Mouse (Mus musculus): ENCODE data around the gene Cenph.
A peak's percentile ranks its signal among the peaks of the same experiment; 100 is the strongest.
"Not testable (repeated sequence)": the region's sequence is repeated elsewhere in the genome, so short reads cannot be mapped to it uniquely, and the experiment has no call there.

Gene Cenph

DNA sequence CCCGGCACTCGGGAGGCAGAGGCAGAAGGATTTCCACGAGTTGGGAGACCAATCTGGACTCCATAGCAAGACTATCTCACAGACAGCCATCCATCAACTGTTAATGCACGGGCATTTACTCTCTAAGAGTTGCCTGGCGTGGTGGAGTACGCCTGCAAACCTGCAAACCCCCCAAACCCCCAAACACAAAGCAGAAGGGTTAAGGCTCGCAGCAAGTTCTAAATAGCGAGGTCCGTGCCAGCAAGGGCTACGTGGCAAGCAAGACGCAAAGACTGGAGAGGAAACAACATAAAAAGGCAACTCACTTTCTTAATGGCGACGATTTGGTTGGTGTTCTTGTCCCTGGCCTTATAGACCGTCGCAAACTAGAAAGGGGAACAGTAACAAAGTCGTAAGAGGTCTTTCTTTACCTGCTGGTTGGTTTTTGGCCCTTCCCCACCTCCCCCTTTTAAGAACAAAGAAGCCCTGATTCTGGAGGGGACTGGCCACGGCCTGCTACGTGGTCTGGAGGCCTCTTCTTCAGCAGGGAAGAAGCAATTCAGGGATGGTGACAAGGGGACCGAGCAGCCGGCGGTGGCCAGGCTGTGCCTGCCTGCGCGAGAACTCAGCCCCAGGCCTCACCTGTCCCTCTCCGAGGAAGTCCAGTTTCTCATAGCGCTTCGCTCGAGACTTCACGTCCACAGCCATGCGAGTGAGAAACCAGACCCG, 45.4 kb downstream of the Cenph start:
- Histone ChIP-seq H3K36me3 (ENCODE audit: control insufficient read depth, insufficient read depth, low read length, poor library complexity, severe bottlenecking) (0 out of 2 replicates have a peak, but pooled peaks cover 2% of the 10 kb centered on the region), H3K27me3 (ENCODE audit: control insufficient read depth, insufficient read depth, low read length, poor library complexity, severe bottlenecking) (no peaks in the 10 kb centered on the region; the same call in 1 of the 2 replicates)
- peak; percentile 55 for DNase-seq (ENCODE audit: low read depth, low spot score)

GRCm38 (mm10) chr13:100728530-100728929, 47.2 kb downstream of the Cenph start:
- DNase-seq (ENCODE audit: low read depth, low spot score); H3K27me3 ChIP-seq (ENCODE audit: control insufficient read depth, insufficient read depth, low read length, poor library complexity, severe bottlenecking): not testable (repeated sequence)

GRCm38 (mm10) chr13:100728086-100728485, 47.6 kb downstream of the Cenph start:
- no peak for DNase-seq (ENCODE audit: low read depth, low spot score)
- H3K36me3 ChIP-seq (ENCODE audit: control insufficient read depth, insufficient read depth, low read length, poor library complexity, severe bottlenecking): 0 out of 2 replicates have a peak, but pooled peaks cover 11% of the 10 kb centered on the region
- no peaks in the 10 kb centered on the region; the same call in 1 of the 2 replicates for H3K27me3 ChIP-seq (ENCODE audit: control insufficient read depth, insufficient read depth, low read length, poor library complexity, severe bottlenecking)

More at GRCm38 (mm10) chr13:100728530-100728929, 47.2 kb downstream of the Cenph start:
- 0 out of 2 replicates have a peak, but pooled peaks cover 11% of the 10 kb centered on the region for H3K36me3 ChIP-seq (ENCODE audit: control insufficient read depth, insufficient read depth, low read length, poor library complexity, severe bottlenecking)

GRCm38 (mm10) chr13:100725194-100725593, 50.5 kb downstream of the Cenph start:
- 0 out of 2 replicates have a peak, but pooled peaks cover 14% of the 10 kb centered on the region for H3K36me3 ChIP-seq (ENCODE audit: control insufficient read depth, insufficient read depth, low read length, poor library complexity, severe bottlenecking)
- H3K27me3 ChIP-seq (ENCODE audit: control insufficient read depth, insufficient read depth, low read length, poor library complexity, severe bottlenecking): no peaks in the 10 kb centered on the region; the same call in 1 of the 2 replicates
- no peak for DNase-seq (ENCODE audit: low read depth, low spot score)

- no peaks in the 10 kb centered on the region; the same call in 1 of the 2 replicates for H3K27me3 ChIP-seq (ENCODE audit: control insufficient read depth, insufficient read depth, low read length, poor library complexity, severe bottlenecking)
- DNase-seq (ENCODE audit: low read depth, low spot score): no peak
- peaks cover 16% of the 10 kb centered on the region; the same call in 1 of the 2 replicates for H3K36me3 ChIP-seq (ENCODE audit: control insufficient read depth, insufficient read depth, low read length, poor library complexity, severe bottlenecking)
Observed at GRCm38 (mm10) chr13:100724051-100724754, 51.5 kb downstream of the Cenph start.

DNA sequence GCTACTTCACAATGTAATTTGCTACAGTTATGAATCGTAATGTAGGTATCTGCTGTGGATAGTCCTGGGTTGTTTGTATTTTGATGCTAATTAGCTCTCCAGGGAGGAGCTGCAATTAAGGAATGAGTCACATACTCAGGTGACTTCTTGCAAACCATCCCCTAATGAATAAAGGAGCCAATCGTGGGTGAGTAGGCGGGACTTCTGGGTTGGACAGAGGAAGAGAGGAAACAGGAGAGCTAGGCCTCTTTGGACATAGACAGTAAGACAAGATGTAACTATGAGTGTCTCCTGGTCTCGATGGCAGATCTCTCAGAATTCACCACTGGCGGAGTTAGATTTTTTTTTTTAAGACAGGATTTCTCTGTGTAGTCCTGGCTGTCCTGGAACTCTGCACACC, 54.0 kb downstream of the Cenph start:
- Histone ChIP-seq H3K27me3 (ENCODE audit: control insufficient read depth, insufficient read depth, low read length, poor library complexity, severe bottlenecking) (no peaks in the 10 kb centered on the region), H3K36me3 (ENCODE audit: control insufficient read depth, insufficient read depth, low read length, poor library complexity, severe bottlenecking) (peaks cover 21% of the 10 kb centered on the region)
- no peak for DNase-seq (ENCODE audit: low read depth, low spot score)

GRCm38 (mm10) chr13:100715467-100715866, 60.2 kb downstream of the Cenph start:
- Histone ChIP-seq H3K27me3 (ENCODE audit: control insufficient read depth, insufficient read depth, low read length, poor library complexity, severe bottlenecking) (no peaks in the 10 kb centered on the region), H3K36me3 (ENCODE audit: control insufficient read depth, insufficient read depth, low read length, poor library complexity, severe bottlenecking) (peaks cover 13% of the 10 kb centered on the region)
- no peak for DNase-seq (ENCODE audit: low read depth, low spot score)
